Mouse (Mus musculus) lung, embryonic 15.5 days (tissue): Measurements from ENCODE around the gene Fam19a3. TPM values are rescaled to one million over a fixed set of nuclear protein-coding genes. Genes with fewer than 3 reads are reported as not detected.
A peak's percentile ranks its signal among the peaks of the same experiment; 100 is the strongest.
"Not testable (repeated sequence)": the region's sequence is repeated elsewhere in the genome, so short reads cannot be mapped to it uniquely, and the experiment has no call there.

Source experiments
- ATAC-seq: fragments of 200-750 bp; cut with Nextera tagmentation; 2 replicates; pipeline ENCODE4 v1.8.0; 2017; ENCODE audit warnings: moderate number of reproducible peaks, borderline replicate concordance; ENCODE audit not compliant: low FRiP score, low TSS enrichment; ENCODE audit errors: extremely low read depth
- H3K27ac ChIP-seq: fragments of 300-500 bp; sonication (generic); 2 replicates; pipeline ENCODE4 v1.5.1; 2015; ENCODE audit warnings: moderate library complexity, mild to moderate bottlenecking, inconsistent platforms
- H3K27me3 ChIP-seq: fragments of 300-500 bp; sonication (generic); 2 replicates; pipeline ENCODE4 v1.6.1; 2015; ENCODE audit warnings: inconsistent platforms
- H3K36me3 ChIP-seq: fragments of 300-500 bp; sonication (generic); 2 replicates; pipeline ENCODE4 v1.6.1; 2015; ENCODE audit warnings: inconsistent platforms
- H3K4me1 ChIP-seq: fragments of 300-500 bp; sonication (generic); 2 replicates; pipeline ENCODE4 v1.6.1; 2015; ENCODE audit warnings: inconsistent platforms
- H3K4me2 ChIP-seq: fragments of 300-500 bp; sonication (generic); 2 replicates; pipeline ENCODE4 v1.6.1; 2015; ENCODE audit warnings: inconsistent platforms, mild to moderate bottlenecking, moderate library complexity
- H3K4me3 ChIP-seq: fragments of 300-500 bp; sonication (generic); 2 replicates; pipeline ENCODE4 v1.5.1; 2015; ENCODE audit warnings: mild to moderate bottlenecking, inconsistent platforms
- H3K9ac ChIP-seq: fragments of 300-500 bp; sonication (generic); 2 replicates; pipeline ENCODE4 v1.6.1; 2015; ENCODE audit warnings: inconsistent platforms
- H3K9me3 ChIP-seq: fragments of 300-500 bp; sonication (generic); 2 replicates; pipeline ENCODE4 v1.6.1; 2016; ENCODE audit warnings: inconsistent platforms
- whole genome bisulfite sequencing: fragments of 180-500 bp; shearing (Covaris S2); methylation state at CpG from one replicate; pipeline ENCODE4 v1.1.7; 2015; 5-methylcytosine and 5-hydroxymethylcytosine counted together
- polyA plus RNA-seq: library from polyadenylated mRNA; unstranded; fragments of >200 nt; fragmentation: Nextera tagmentation; extraction: Ambion mirVana; gene quantifications from 2 replicates; pipeline ENCODE4 v1.2.1, GENCODE M21; 2015

Fam19a3 gene
- polyA plus RNA-seq, 1 experiment from 2014 or later: 0.17 TPM

- peaks cover 69% of the 10 kb centered on the region for H3K27me3 ChIP-seq
- under 1% methylated on average over 20 of the region's 20 CpGs for WGBS
- no peak for ATAC-seq
- H3K36me3 ChIP-seq: no peaks in the 10 kb centered on the region
- peak overlapping the region; percentile 61 for H3K4me2 ChIP-seq
- H3K4me1 ChIP-seq: peaks cover 27% of the 10 kb centered on the region
- no peaks in the 10 kb centered on the region for H3K9me3 ChIP-seq
- H3K4me3 ChIP-seq: peak overlapping the region; percentile 34
- H3K27ac ChIP-seq: no peak overlapping the region
- H3K9ac ChIP-seq: 0 out of 2 replicates have a peak overlapping the region, but pooled peaks have one; percentile 7
These were observed 4.3 kb downstream of the Fam19a3 start for GRCm38 (mm10) chr3:104777342-104777741.

DNA sequence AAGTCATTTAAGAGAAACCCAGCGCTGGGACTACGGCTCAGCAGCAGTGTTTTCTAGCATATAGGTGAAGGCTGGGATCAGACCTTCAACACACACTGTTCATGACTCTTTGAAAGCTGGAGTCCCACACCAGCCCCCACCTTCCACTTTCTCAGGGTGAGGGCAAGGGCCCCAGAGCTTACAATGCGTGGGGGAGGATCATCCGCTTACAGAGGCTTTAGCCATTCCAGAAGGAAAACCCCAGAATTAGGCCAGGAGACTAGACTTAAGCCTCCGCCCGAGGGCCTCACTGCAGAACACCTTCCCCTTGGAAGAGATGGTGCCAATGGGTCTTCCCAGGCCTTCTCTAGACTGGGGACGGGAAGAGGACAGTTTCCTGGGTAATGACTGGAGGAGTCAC is 8.3 kb downstream of the Fam19a3 start:
- Histone ChIP-seq H3K36me3 (no peaks in the 10 kb centered on the region), H3K4me1 (peaks cover 7% of the 10 kb centered on the region; the same call in 1 of the 2 replicates), H3K4me3 (no peak overlapping the region), H3K4me2 (no peak overlapping the region), H3K27ac (no peak overlapping the region), H3K9me3 (no peaks in the 10 kb centered on the region), H3K27me3 (peaks cover 32% of the 10 kb centered on the region), H3K9ac (no peak overlapping the region)
- no peak for ATAC-seq
- 83% methylated on average over 7 of the region's 7 CpGs for whole genome bisulfite sequencing

DNA sequence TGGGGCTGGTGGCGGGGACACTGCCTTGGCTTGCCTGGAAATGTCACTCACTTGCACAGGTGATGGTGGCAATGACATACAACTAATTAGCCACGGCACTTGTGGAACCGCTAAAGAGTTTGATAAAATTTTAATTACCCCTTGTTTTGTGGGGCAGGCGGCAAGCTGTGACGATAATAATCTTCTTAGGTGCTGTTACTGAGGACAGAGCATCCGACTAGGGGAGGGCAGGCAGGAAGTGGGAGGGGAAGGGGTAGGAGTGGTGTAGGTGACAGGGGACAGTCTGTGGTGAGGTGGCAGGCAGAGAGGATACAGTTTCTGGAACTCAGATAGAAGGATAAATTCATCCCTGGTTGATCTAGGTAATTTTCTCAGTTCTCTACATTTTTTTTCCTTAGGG is 10.2 kb downstream of the Fam19a3 start:
- Histone ChIP-seq H3K4me3 (no peak overlapping the region), H3K4me1 (no peaks in the 10 kb centered on the region), H3K4me2 (no peak overlapping the region), H3K9ac (no peak overlapping the region), H3K27me3 (peaks cover 14% of the 10 kb centered on the region), H3K36me3 (no peaks in the 10 kb centered on the region), H3K27ac (no peak overlapping the region), H3K9me3 (no peaks in the 10 kb centered on the region)
- WGBS: 49% methylated on average over 6 of the region's 6 CpGs
- ATAC-seq: no peak

DNA sequence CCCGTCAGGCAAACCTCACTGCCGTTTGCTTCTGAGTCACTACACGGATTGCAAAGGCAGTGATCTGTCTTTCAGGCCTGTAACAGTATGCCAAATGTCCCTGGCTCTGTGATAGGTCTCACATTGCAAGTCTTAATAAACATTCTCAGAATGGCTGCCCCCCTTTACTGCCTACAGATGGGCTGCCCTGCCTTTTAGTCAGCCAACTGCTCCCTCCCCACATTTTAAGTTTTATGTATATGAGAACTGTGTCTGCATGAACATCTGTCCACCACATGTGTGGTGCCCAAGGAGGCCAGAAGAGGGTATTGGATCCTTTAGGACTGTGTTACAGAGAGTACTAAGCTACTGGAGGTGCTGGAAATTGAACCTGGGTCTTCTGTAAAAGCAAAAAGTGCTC is 10.7 kb downstream of the Fam19a3 start:
- WGBS: 41% methylated on average over 3 of the region's 3 CpGs

GRCm38 (mm10) chr3:104770035-104770434 is 11.6 kb downstream of the Fam19a3 start:
- ATAC-seq: no peak
- H3K27ac ChIP-seq: no peak overlapping the region
- 46% methylated on average over 10 of the region's 10 CpGs for WGBS
- no peak overlapping the region for H3K4me3 ChIP-seq
- no peaks in the 10 kb centered on the region for H3K9me3 ChIP-seq
- no peak overlapping the region for H3K9ac ChIP-seq
- no peaks in the 10 kb centered on the region for H3K4me1 ChIP-seq
- no peaks in the 10 kb centered on the region for H3K36me3 ChIP-seq
- 0 out of 2 replicates have a peak, but pooled peaks cover 4% of the 10 kb centered on the region for H3K27me3 ChIP-seq
- no peak overlapping the region for H3K4me2 ChIP-seq

More for the DNA sequence above, 10.7 kb downstream of the Fam19a3 start:
- H3K27ac ChIP-seq: no peak overlapping the region
- no peak overlapping the region for H3K4me3 ChIP-seq
- no peaks in the 10 kb centered on the region for H3K4me1 ChIP-seq
- H3K27me3 ChIP-seq: peaks cover 8% of the 10 kb centered on the region
- H3K9me3 ChIP-seq: no peaks in the 10 kb centered on the region
- no peak overlapping the region for H3K4me2 ChIP-seq
- ATAC-seq: no peak
- no peak overlapping the region for H3K9ac ChIP-seq
- no peaks in the 10 kb centered on the region for H3K36me3 ChIP-seq

GRCm38 (mm10) chr3:104769135-104769534 is 12.5 kb downstream of the Fam19a3 start:
- Histone ChIP-seq H3K4me2 (no peak overlapping the region), H3K4me1 (no peaks in the 10 kb centered on the region), H3K27me3 (0 out of 2 replicates have a peak, but pooled peaks cover 4% of the 10 kb centered on the region), H3K27ac (no peak overlapping the region), H3K36me3 (no peaks in the 10 kb centered on the region), H3K9me3 (no peaks in the 10 kb centered on the region), H3K4me3 (no peak overlapping the region), H3K9ac (no peak overlapping the region)
- 52% methylated on average over 3 of the region's 3 CpGs for WGBS
- no peak for ATAC-seq

GRCm38 (mm10) chr3:104767716-104768115 is 13.9 kb downstream of the Fam19a3 start:
- Histone ChIP-seq H3K9ac (no peak overlapping the region), H3K27ac (no peak overlapping the region), H3K9me3 (no peaks in the 10 kb centered on the region), H3K27me3 (0 out of 2 replicates have a peak, but pooled peaks cover 4% of the 10 kb centered on the region), H3K4me3 (no peak overlapping the region), H3K4me2 (no peak overlapping the region), H3K4me1 (no peaks in the 10 kb centered on the region), H3K36me3 (no peaks in the 10 kb centered on the region)
- ATAC-seq: no peak
- WGBS: 75% methylated on average over 4 of the region's 4 CpGs

DNA sequence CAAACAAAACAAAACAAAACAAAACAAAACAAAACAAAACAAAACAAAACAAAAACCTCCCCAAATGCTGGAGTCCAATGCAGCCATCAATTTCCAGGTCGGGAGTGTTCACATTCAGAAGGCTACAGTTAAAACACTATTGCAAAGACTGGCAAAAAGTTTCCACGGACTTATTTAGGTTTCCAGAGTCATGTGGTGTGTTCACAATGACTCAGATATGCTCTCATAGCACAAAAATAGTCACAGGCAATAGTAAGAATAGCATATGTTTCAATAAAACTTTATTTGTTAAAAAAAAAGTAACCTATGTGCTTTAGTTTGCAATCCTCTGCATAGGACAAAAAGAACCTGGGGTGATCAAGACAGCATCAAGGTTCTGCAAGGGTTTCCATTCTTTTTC is 14.5 kb downstream of the Fam19a3 start:
- H3K27me3 ChIP-seq: 0 out of 2 replicates have a peak, but pooled peaks cover 2% of the 10 kb centered on the region
- H3K9me3 ChIP-seq: no peaks in the 10 kb centered on the region
- H3K36me3 ChIP-seq: no peaks in the 10 kb centered on the region
- WGBS: 56% methylated on average over 2 of the region's 2 CpGs
- H3K4me1 ChIP-seq: no peaks in the 10 kb centered on the region
- no peak overlapping the region for H3K27ac ChIP-seq
- no peak overlapping the region for H3K4me3 ChIP-seq
- ATAC-seq: no peak
- H3K9ac ChIP-seq: no peak overlapping the region
- no peak overlapping the region for H3K4me2 ChIP-seq

DNA sequence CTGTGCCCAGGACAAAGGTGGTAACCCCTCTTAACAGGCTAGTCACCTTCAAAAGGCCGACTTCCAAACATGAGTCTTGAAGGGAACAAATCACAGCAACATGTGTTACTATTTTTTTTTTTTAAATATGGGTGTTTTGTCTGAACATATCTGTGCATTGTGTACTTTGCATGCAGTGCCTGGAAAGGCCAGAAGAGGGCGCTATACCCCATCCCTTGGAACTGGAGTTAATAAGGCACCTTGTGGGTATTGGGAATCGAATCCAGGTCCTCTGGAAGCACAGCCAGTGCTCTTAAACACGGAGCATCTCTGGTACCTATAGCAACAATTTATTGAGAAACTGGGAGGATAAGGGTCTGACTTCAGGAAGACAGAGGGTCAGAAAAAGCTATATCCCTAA is 16.6 kb downstream of the Fam19a3 start:
- 23% methylated on average over 4 of the region's 4 CpGs for WGBS
- no peak overlapping the region for H3K9ac ChIP-seq
- ATAC-seq: no peak
- 0 out of 2 replicates have a peak, but pooled peaks cover 10% of the 10 kb centered on the region for H3K27me3 ChIP-seq
- H3K4me2 ChIP-seq: no peak overlapping the region
- no peak overlapping the region for H3K4me3 ChIP-seq
- H3K4me1 ChIP-seq: no peaks in the 10 kb centered on the region
- no peaks in the 10 kb centered on the region for H3K36me3 ChIP-seq
- no peak overlapping the region for H3K27ac ChIP-seq
- no peaks in the 10 kb centered on the region for H3K9me3 ChIP-seq

GRCm38 (mm10) chr3:104762103-104762863 is 19.4 kb downstream of the Fam19a3 start:
- H3K4me2 ChIP-seq, H3K27ac ChIP-seq, H3K9ac ChIP-seq, H3K9me3 ChIP-seq, ATAC-seq, H3K4me1 ChIP-seq, H3K4me3 ChIP-seq, H3K36me3 ChIP-seq: not testable (repeated sequence)
- peaks cover 18% of the 10 kb centered on the region; the same call in 1 of the 2 replicates for H3K27me3 ChIP-seq
- 24% methylated on average over 20 of the region's 20 CpGs for WGBS

GRCm38 (mm10) chr3:104758869-104759268 is 22.8 kb downstream of the Fam19a3 start:
- H3K4me1 ChIP-seq: no peaks in the 10 kb centered on the region
- no peak for ATAC-seq
- H3K27ac ChIP-seq: no peak overlapping the region
- H3K4me3 ChIP-seq: peak overlapping the region; percentile 36
- no peaks in the 10 kb centered on the region for H3K9me3 ChIP-seq
- H3K4me2 ChIP-seq: peak overlapping the region; percentile 72
- H3K27me3 ChIP-seq: peaks cover 18% of the 10 kb centered on the region; the same call in 1 of the 2 replicates
- no peaks in the 10 kb centered on the region for H3K36me3 ChIP-seq
- peak overlapping the region; percentile 36; the same call in 1 of the 2 replicates for H3K9ac ChIP-seq
- 8% methylated on average over 5 of the region's 5 CpGs for WGBS

- H3K36me3 ChIP-seq: no peaks in the 10 kb centered on the region
- H3K4me3 ChIP-seq: peak overlapping the region; percentile 36
- peaks cover 22% of the 10 kb centered on the region for H3K27me3 ChIP-seq
- peak overlapping the region; percentile 36 for H3K9ac ChIP-seq
- peak overlapping the region; percentile 72 for H3K4me2 ChIP-seq
- WGBS: 2% methylated on average over 27 of the region's 27 CpGs
- peak; percentile 72; the same call in 1 of the 2 replicates for ATAC-seq
- H3K9me3 ChIP-seq: no peaks in the 10 kb centered on the region
- H3K4me1 ChIP-seq: no peaks in the 10 kb centered on the region
- H3K27ac ChIP-seq: no peak overlapping the region
These were observed 23.2 kb downstream of the Fam19a3 start for GRCm38 (mm10) chr3:104758406-104758805.
